Mouse (Mus musculus): ENCODE data around the gene Umps.

Gene Umps

DNA sequence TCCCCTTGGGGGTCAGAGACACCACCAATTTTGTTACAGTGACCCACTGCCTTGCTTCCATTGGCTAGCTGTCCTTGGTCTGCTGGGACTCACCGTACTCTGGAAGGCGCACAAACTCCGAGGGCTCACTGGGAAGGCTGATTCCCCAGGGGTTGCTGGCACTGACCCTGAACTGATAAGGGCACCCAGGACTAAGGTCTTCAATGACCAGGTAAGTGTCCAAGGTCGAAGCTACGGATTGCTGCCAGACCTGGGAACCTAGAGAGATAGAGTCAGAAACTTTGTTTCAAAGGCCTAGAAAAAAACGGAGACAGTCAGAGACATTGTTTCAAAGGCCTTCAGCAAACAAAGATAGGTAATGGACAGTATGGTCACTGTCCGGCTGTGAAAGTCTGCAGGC is 20.2 kb upstream of the Umps start:
- Histone ChIP-seq H3K36me3 (ENCODE audit: control insufficient read depth, insufficient read depth, low read length, poor library complexity, severe bottlenecking) (no peaks in the 10 kb centered on the region), H3K27me3 (ENCODE audit: control insufficient read depth, insufficient read depth, low read length, poor library complexity, severe bottlenecking) (no peaks in the 10 kb centered on the region)
- DNase-seq (ENCODE audit: low read depth, low spot score) = no peak

DNA sequence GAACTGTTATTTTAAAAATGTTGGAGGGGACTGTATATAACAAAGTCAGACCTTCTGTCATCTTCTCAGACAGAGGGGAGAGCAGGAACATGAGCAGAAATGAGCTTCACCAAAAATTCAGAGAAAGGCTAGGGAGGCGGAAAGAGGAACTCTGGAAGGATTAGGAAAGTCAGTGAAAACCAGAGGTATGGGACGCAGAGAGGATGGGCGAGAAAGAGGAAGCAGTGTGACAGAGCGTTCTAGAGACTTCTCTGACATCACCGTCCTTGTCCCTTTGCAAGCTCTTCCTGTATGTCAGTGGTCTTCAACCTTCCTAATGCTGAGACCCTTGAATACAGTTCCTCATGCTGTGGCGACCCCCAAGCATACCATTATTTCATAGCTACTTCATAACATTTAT is 18.5 kb upstream of the Umps start:
- no peak for DNase-seq (ENCODE audit: low read depth, low spot score)
- Histone ChIP-seq H3K36me3 (ENCODE audit: control insufficient read depth, insufficient read depth, low read length, poor library complexity, severe bottlenecking) (no peaks in the 10 kb centered on the region), H3K27me3 (ENCODE audit: control insufficient read depth, insufficient read depth, low read length, poor library complexity, severe bottlenecking) (no peaks in the 10 kb centered on the region)

GRCm38 (mm10) chr16:33983712-33984111 is 16.9 kb upstream of the Umps start:
- H3K27me3 ChIP-seq (ENCODE audit: control insufficient read depth, insufficient read depth, low read length, poor library complexity, severe bottlenecking) = no peaks in the 10 kb centered on the region
- no peak for DNase-seq (ENCODE audit: low read depth, low spot score)
- H3K36me3 ChIP-seq (ENCODE audit: control insufficient read depth, insufficient read depth, low read length, poor library complexity, severe bottlenecking) = no peaks in the 10 kb centered on the region

- DNase-seq (ENCODE audit: low read depth, low spot score) = no peak
- Histone ChIP-seq H3K27me3 (ENCODE audit: control insufficient read depth, insufficient read depth, low read length, poor library complexity, severe bottlenecking) (no peaks in the 10 kb centered on the region), H3K36me3 (ENCODE audit: control insufficient read depth, insufficient read depth, low read length, poor library complexity, severe bottlenecking) (no peaks in the 10 kb centered on the region)
Measured at GRCm38 (mm10) chr16:33979855-33980254, 13.0 kb upstream of the Umps start.

DNA sequence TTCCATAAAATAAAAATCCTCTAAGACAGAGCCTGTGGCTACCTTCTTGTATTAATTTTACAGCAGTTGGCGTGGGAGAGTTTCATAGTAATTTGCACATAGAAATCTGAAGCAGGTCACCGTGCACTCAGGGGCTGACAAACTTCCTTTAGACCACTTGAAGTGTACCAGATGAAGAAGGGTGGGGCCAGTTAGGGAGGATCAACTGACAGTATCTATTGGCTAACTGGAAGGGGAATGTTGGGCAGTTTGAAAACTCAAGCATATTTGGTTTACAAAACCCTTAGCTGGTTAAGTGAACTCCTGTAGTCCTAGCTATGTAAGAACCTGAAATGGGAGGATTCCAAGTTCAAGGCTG is 424 bp upstream of the Umps start:
- no peak for DNase-seq (ENCODE audit: low read depth, low spot score)
- H3K36me3 ChIP-seq (ENCODE audit: control insufficient read depth, insufficient read depth, low read length, poor library complexity, severe bottlenecking) = peaks cover 2% of the 10 kb centered on the region; the same call in 1 of the 2 replicates
- no peaks in the 10 kb centered on the region for H3K27me3 ChIP-seq (ENCODE audit: control insufficient read depth, insufficient read depth, low read length, poor library complexity, severe bottlenecking)

DNA sequence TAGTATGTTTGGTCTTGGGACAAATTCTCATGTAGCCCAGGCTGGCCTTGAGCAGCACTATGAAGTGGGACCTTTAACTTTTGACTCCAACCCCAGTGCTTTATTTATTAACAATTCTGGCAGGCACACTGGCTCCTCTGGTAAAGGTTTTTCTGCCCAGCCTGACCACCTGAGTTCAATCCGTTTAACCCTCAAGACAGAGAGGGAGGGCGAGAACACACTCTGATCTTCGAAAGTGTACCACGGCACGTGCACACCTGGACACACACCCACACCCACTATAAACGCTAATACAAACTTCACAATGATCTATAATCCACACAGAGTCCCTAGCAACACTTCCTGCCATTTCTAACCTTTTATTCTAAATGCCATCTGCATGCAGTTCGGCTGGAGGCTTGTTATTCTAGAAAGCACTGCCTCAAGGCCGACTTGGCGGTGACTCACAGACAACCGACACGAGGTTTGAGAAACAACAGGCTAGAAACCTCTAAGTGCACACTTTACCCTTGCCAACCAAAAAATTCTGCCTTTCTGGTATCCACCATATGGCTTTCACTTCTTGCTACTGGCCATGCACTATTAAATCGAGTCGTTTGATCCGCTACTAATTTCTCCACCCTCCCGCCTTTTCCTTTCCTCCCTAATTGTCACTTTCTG is 830 bp downstream of the Umps start:
- DNase-seq (ENCODE audit: low read depth, low spot score) = peak; percentile 27
- Histone ChIP-seq H3K27me3 (ENCODE audit: control insufficient read depth, insufficient read depth, low read length, poor library complexity, severe bottlenecking) (no peaks in the 10 kb centered on the region), H3K36me3 (ENCODE audit: control insufficient read depth, insufficient read depth, low read length, poor library complexity, severe bottlenecking) (peaks cover 4% of the 10 kb centered on the region; the same call in 1 of the 2 replicates)

DNA sequence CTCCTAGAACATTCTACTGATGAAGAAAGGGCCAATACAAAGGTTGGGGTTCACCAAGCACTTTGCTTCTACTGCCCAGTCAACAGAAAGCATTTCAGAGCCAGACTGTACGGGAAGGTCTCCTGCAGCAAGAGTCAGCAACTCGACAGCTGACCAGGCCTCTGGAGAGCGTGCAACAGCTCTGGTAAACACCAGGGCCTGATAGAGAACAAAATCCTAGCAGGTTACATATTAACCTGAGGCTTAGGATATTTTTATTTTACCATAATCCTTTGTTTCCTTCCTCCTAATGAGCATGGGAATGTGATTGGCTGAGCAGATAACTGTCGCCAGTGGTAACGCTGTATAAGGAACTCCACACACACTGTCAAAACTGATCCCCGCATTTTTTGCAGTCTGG is 3.3 kb downstream of the Umps start:
- Histone ChIP-seq H3K36me3 (ENCODE audit: control insufficient read depth, insufficient read depth, low read length, poor library complexity, severe bottlenecking) (peaks cover 15% of the 10 kb centered on the region), H3K27me3 (ENCODE audit: control insufficient read depth, insufficient read depth, low read length, poor library complexity, severe bottlenecking) (no peaks in the 10 kb centered on the region)
- no peak for DNase-seq (ENCODE audit: low read depth, low spot score)

GRCm38 (mm10) chr16:33954793-33955192 is 12.0 kb downstream of the Umps start:
- DNase-seq (ENCODE audit: low read depth, low spot score) = peak; percentile 12
- H3K36me3 ChIP-seq (ENCODE audit: control insufficient read depth, insufficient read depth, low read length, poor library complexity, severe bottlenecking) = peaks cover 6% of the 10 kb centered on the region
- no peaks in the 10 kb centered on the region for H3K27me3 ChIP-seq (ENCODE audit: control insufficient read depth, insufficient read depth, low read length, poor library complexity, severe bottlenecking)

- Histone ChIP-seq H3K36me3 (ENCODE audit: control insufficient read depth, insufficient read depth, low read length, poor library complexity, severe bottlenecking) (peaks cover 2% of the 10 kb centered on the region), H3K27me3 (ENCODE audit: control insufficient read depth, insufficient read depth, low read length, poor library complexity, severe bottlenecking) (no peaks in the 10 kb centered on the region)
- no peak for DNase-seq (ENCODE audit: low read depth, low spot score)
Measured at GRCm38 (mm10) chr16:33953008-33953407, 13.8 kb downstream of the Umps start.

- H3K36me3 ChIP-seq (ENCODE audit: control insufficient read depth, insufficient read depth, low read length, poor library complexity, severe bottlenecking) = no peaks in the 10 kb centered on the region; the same call in none of the 2 replicates
- peak; percentile 87 for DNase-seq (ENCODE audit: low read depth, low spot score)
- no peaks in the 10 kb centered on the region for H3K27me3 ChIP-seq (ENCODE audit: control insufficient read depth, insufficient read depth, low read length, poor library complexity, severe bottlenecking)
Measured at GRCm38 (mm10) chr16:33950830-33951229, 16.0 kb downstream of the Umps start.

DNA sequence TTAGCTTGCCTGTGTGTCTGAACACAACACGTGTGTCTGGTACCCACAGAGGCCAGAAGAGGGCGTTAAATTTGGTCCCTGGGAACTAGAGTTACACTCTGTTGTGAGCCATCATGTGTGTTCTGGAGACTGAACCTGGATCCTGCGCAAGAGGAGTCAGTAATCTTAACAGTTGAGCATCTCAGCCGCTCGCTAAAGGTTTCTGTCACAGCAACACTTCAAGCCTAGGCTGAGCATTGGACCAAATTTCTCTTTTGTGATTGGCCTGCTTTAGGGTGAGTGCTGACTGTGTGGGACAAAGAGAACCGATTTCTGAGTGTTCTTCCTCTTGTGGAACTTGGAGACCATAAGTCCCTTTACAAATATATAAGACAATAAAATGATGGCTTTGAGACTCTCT is 16.5 kb downstream of the Umps start:
- Histone ChIP-seq H3K27me3 (ENCODE audit: control insufficient read depth, insufficient read depth, low read length, poor library complexity, severe bottlenecking) (no peaks in the 10 kb centered on the region), H3K36me3 (ENCODE audit: control insufficient read depth, insufficient read depth, low read length, poor library complexity, severe bottlenecking) (no peaks in the 10 kb centered on the region; the same call in none of the 2 replicates)
- peak; percentile 12 for DNase-seq (ENCODE audit: low read depth, low spot score)

DNA sequence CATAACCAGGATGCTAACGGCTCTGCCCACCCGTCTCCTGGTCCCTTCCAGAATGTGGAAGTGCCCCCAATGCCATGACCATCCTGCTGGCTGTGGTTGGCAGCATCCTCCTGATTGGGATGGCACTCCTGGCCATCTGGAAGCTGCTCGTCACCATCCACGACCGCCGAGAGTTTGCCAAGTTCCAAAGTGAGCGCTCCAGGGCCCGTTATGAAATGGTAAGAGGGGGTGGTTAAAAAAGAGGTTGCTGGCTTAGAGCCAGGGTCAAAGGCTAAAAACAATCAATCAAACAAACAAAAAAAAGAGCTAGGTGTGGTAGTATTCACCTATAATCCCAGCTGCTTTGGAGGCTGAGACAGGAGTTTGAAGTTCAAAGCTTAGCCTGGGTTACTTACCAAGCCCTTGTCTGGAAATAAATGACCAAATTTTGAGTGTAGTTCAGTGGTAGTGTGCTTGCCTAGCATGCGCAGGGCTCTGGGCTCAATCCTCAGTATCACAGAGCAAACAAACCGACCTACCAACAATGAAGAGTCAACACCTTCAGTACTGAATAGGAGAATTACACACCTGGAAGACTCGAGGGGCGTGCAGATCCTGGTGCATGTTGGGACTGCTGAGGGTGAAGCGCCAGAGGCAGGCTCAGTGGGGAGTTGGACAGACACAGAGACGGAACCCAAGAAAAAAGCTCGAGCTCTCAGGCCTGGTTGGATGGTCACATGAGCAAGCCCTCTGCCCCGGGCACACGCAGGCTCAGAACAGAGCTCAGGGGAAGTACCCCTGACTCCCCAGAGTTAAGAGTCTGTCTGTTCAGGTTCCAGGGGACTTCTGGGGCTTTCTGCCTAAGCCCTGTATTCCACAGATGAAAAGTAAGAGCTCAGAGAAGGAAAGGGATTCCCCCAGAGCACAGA is 18.9 kb downstream of the Umps start:
- Histone ChIP-seq H3K36me3 (ENCODE audit: control insufficient read depth, insufficient read depth, low read length, poor library complexity, severe bottlenecking) (no peaks in the 10 kb centered on the region), H3K27me3 (ENCODE audit: control insufficient read depth, insufficient read depth, low read length, poor library complexity, severe bottlenecking) (no peaks in the 10 kb centered on the region)
- no peak for DNase-seq (ENCODE audit: low read depth, low spot score)

DNA sequence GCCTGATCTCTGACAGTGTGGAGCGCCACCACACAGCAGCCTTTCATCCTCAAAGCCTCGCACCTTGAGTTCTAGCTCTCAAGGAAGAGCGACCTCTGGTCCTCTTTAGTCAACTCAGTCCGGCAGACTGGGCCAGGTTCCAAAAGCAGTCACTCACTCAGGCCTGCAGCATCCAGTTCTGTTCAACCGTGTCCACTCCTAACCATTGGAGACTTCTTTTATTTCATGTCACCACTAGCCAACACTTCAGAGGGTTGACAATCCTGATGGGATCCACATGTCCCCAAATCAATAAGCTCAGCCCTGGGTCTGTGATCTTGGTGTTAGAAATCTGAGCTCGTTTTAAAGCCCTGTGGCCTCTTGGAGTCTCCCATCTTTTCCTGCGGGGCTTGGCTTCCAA is 20.8 kb downstream of the Umps start:
- Histone ChIP-seq H3K27me3 (ENCODE audit: control insufficient read depth, insufficient read depth, low read length, poor library complexity, severe bottlenecking) (no peaks in the 10 kb centered on the region), H3K36me3 (ENCODE audit: control insufficient read depth, insufficient read depth, low read length, poor library complexity, severe bottlenecking) (no peaks in the 10 kb centered on the region)
- no peak for DNase-seq (ENCODE audit: low read depth, low spot score)

GRCm38 (mm10) chr16:33944772-33945171 is 22.1 kb downstream of the Umps start:
- no peak for DNase-seq (ENCODE audit: low read depth, low spot score)
- H3K36me3 ChIP-seq (ENCODE audit: control insufficient read depth, insufficient read depth, low read length, poor library complexity, severe bottlenecking) = no peaks in the 10 kb centered on the region
- no peaks in the 10 kb centered on the region for H3K27me3 ChIP-seq (ENCODE audit: control insufficient read depth, insufficient read depth, low read length, poor library complexity, severe bottlenecking)

- no peaks in the 10 kb centered on the region for H3K36me3 ChIP-seq (ENCODE audit: control insufficient read depth, insufficient read depth, low read length, poor library complexity, severe bottlenecking)
- no peaks in the 10 kb centered on the region for H3K27me3 ChIP-seq (ENCODE audit: control insufficient read depth, insufficient read depth, low read length, poor library complexity, severe bottlenecking)
- DNase-seq (ENCODE audit: low read depth, low spot score) = no peak
Measured at GRCm38 (mm10) chr16:33944126-33944525, 22.7 kb downstream of the Umps start.
